Mouse (Mus musculus): Measurements from ENCODE around the gene 2700097O09Rik. TPM values are rescaled to one million over a fixed set of nuclear protein-coding genes. Genes with fewer than 3 reads are reported as not detected.
"Not testable (repeated sequence)": the region's sequence is repeated elsewhere in the genome, so short reads cannot be mapped to it uniquely, and the experiment has no call there.

Gene 2700097O09Rik
- total RNA-seq, 2 experiments from 2014 or later: 8.2 to 13.2 TPM

DNA sequence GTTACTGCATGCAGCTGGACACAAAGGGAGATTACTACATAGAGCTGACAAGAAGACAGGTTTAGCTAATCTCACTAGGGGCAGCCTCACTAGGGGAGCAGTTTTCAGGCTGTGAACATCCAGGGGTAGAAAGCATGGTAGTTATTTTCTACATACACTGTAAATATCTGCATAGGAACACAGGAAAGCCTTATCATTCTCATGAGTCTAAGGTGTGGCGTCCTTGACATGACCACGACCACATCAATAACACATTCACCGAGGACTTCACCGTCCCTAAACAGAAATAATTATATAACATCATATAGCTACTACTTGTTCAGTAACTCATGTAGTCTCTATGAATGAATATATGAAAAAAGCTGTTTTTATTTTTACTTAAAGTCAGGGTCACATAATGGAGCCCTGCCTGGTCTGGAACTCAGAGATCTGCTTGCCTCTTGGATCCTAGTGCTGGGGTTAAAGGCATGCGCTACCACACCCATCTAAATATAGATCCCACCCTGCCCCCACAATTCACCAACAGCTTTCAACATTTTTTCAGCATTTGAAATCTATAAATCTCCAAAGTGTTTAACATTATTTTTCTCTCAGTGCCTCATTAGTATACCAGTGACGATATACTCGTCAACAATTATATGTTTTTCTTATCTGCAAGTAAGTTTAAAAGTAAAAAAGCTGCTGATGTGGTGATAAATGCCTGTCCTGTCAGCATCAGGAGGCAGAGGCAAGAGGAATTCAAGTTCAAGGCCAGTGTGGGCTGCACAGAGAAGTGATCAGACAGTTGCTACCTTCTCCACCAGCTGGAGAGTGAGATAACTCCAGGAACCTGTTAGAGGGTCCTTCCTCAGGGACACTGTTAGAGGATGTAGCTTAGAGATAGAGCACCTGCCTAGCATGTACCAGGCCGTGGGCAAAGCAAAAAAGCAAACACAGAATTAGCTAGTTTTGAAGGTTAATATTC lies 28.4 kb downstream of the 2700097O09Rik start:
- intact Hi-C loops (cut with DNase I): no loop called here
- DNase-seq (ENCODE audit: low spot score in 2 of 2): no peak

- intact Hi-C loops (cut with DNase I): no loop called here
- no peak for DNase-seq (ENCODE audit: low spot score in 2 of 2)
These were observed 30.1 kb downstream of the 2700097O09Rik start for GRCm38 (mm10) chr12:55049731-55050353.

- intact Hi-C loops (cut with DNase I): no loop called here
- DNase-seq (ENCODE audit: low spot score in 2 of 2): no peak
These were observed 38.9 kb downstream of the 2700097O09Rik start for GRCm38 (mm10) chr12:55041011-55041410.

- intact Hi-C loops (cut with DNase I): no loop called here
These were observed 52.8 kb downstream of the 2700097O09Rik start for GRCm38 (mm10) chr12:55027088-55027487.

DNA sequence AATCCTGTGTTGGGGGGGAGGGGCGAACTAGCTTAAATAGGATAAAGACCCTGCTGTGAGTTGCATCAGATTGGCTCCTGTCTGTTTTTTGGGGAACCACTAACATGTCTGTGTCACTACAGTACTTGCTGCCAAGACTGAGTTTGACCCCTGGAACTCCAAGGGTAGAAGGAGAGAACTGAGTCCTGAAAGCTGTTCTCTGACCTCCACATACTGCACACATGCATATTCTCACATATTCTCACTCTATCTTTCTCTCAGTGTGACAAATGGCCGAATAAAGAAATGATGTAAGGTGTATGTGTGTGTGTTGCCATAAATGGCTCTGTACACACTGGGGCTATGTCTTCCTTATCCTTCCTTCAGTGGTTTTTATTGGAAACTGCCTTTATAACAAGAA lies 56.6 kb downstream of the 2700097O09Rik start:
- intact Hi-C loops (cut with DNase I): no loop called here
- DNase-seq (ENCODE audit: low spot score in 2 of 2): no peak

More at GRCm38 (mm10) chr12:55027088-55027487, 52.8 kb downstream of the 2700097O09Rik start:
- DNase-seq (ENCODE audit: low spot score in 2 of 2): no peak

DNA sequence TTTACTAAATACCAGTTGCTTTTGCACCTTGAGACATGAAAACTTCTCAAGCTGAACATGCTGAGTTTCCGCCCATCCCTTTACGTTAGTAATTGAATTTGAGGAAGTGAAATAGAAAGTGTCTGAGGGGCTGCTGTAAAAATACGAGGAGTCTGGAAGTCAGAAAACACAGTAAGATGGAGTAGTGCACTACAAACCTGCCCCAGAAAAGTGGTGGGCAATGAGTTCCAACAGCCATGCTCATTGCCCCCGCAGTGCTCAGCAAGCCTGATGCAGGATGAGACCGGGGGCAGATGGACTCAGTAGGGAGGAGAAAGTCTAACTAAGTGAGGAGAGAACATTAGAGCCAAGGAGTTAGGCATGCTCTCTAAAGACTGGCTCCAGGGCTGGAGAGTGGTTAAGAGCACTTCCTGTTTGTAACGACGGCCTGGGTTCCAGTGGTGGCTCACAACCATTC lies 60.5 kb downstream of the 2700097O09Rik start:
- DNase-seq (ENCODE audit: low spot score in 2 of 2): no peak
- intact Hi-C loops (cut with DNase I): no loop called here

DNA sequence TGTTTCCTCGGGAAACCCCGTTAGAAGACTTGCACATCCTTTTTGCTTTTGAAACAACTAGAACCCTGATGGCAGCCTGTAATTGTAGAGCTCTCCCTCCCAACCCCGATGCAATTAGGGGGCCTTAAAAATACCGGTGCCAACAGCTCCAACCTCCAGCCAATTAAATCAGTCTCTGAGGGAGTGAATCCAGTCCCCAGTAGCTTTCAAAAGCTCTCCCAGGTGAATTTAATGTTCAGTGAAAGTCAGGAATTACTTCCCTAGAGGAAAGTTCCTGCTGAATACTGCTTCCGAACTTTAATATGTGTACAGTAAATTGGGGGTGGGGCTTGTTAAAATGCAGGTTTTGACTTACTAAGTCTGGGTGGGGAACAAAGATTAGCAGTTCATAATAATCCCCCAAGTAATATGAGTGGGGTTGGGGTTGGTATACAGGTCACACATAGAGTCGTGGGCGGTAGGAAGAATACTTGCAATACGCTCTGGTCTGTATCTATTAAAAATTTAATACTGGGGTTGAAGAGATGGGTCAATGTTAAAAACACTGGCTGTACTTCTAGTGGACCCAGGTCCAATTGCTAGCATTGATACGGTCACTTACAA lies 62.7 kb downstream of the 2700097O09Rik start:
- DNase-seq (ENCODE audit: low spot score in 2 of 2): no peak
- intact Hi-C loops (cut with DNase I): no loop called here

GRCm38 (mm10) chr12:55016339-55017118 lies 63.4 kb downstream of the 2700097O09Rik start:
- DNase-seq (ENCODE audit: low spot score in 2 of 2): no peak
- intact Hi-C loops (cut with DNase I): no loop called here

DNA sequence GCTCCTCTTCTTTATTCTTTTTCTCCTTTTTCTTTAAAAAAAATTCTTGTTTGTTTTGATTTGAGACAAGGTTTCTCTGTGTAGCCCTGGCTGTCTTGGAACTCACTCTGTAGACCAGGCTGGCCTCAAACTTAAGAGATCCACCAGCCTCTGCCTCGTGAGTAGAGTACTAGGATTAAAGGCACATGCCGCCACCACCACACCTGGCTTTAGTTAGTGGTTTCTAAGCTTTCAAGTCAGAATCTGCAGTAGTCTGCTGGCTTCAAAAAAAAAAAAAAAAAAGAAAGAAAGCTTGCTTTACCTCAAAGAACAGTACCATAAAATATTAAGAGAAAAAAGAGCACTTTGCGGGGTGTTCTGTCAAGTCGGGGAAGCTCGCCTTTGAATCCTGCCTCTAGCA lies 64.5 kb downstream of the 2700097O09Rik start:
- no peak for DNase-seq (ENCODE audit: low spot score in 2 of 2)
- intact Hi-C loops (cut with DNase I): no loop called here

- DNase-seq (ENCODE audit: low spot score in 2 of 2): no peak
- intact Hi-C loops (cut with DNase I): no loop called here
These were observed 66.1 kb downstream of the 2700097O09Rik start, which contains the start of gene Baz1a for GRCm38 (mm10) chr12:55013626-55014398. Gene Baz1a, minus strand, starts transcription at chr12:55014348.

GRCm38 (mm10) chr12:55013031-55013430 lies 66.9 kb downstream of the 2700097O09Rik start:
- DNase-seq (ENCODE audit: low spot score in 2 of 2): no peak
- intact Hi-C loops (cut with DNase I): no loop called here

DNA sequence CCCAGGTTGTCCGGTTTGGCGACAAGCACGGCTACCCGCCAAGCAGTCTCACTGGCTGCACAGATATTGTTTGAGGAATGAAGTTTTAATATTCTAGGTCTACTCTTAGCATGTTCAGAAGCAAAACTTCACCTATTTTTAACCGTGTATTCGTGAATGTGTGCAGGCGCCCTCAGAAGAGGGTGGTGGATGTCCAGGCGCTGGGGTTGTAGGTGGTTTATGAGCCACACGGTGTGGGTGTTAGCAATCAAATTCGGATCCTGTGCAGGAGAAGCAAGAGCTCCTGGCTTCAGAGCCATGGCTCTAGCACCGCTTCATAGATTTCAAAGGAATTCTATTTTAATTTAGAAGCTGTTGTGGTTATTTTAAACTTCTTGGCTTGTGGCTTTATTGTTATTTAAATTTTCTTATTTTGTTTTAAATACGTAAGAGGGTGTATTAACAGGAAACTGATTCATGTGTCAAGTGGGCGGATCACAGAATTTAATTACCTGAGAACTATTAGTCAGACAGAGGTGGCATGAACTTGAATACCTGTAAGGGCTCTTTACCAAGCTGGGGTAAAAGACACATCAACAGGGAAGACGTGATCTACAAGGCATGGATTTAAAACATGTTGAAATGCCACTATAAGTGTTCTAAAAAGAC lies 72.4 kb downstream of the 2700097O09Rik start:
- intact Hi-C loops (cut with DNase I): loop anchor here (2.0 kb wide), 1 partner anchor 23 kb away; no protein-coding TSS in a partner anchor
- DNase-seq (ENCODE audit: low spot score in 2 of 2): peak; percentile 21 to 43

DNA sequence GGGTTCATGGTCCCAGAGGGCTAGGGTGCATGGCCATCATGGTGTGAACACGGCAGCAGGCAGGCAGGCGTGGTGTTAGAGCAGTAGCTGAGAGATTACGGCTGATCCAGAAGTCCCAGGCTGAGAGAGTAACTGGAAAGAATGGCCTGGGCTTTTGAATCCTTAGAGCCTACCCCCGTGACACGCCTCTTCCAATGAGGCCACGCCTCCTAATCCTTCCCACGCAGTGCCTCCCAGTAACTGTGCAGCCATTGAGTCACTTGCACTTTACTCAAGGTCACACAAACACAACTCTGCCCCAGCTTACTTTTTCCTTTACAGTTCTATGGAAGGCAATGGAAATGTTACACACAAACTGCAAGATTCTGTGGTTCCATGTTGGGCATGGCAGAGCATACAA lies 73.8 kb downstream of the 2700097O09Rik start:
- no peak for DNase-seq (ENCODE audit: low spot score in 2 of 2)
- intact Hi-C loops (cut with DNase I): loop anchor here (2.0 kb wide), 1 partner anchor 21 kb away; no protein-coding TSS in a partner anchor

GRCm38 (mm10) chr12:55004396-55004795 lies 75.5 kb downstream of the 2700097O09Rik start:
- intact Hi-C loops (cut with DNase I): no loop called here

DNA sequence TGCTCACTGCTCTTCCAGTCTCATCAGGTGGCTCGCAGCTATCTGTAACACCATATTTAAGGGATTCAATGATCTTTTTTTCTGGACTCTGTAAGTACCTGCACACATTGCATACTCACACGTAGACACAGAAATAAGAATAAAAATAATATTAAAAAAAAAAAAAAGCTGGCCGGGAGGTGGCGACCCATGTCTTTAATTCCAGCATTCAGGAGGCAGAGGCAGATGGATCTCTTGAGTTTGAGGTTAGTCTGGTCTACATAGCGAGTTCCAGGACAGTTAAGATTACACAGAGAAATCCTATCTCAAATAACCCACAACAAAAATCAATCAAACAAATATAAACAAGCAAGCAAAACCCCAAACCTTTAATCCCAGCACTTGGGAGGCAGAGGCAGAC lies 76.1 kb downstream of the 2700097O09Rik start:
- intact Hi-C loops (cut with DNase I): no loop called here
- DNase-seq (ENCODE audit: low spot score in 2 of 2): no peak

More at GRCm38 (mm10) chr12:55004396-55004795, 75.5 kb downstream of the 2700097O09Rik start:
- DNase-seq (ENCODE audit: low spot score in 2 of 2): no peak

- intact Hi-C loops (cut with DNase I); DNase-seq (ENCODE audit: low spot score in 2 of 2): not testable (repeated sequence)
These were observed 77.4 kb downstream of the 2700097O09Rik start for GRCm38 (mm10) chr12:55002532-55002931.

- intact Hi-C loops (cut with DNase I): no loop called here
- DNase-seq (ENCODE audit: low spot score in 2 of 2): no peak
These were observed 80.8 kb downstream of the 2700097O09Rik start for GRCm38 (mm10) chr12:54999016-54999690.

Data from left cerebral cortex, postnatal 36 days (tissue).